Mouse (Mus musculus): ENCODE measurements at regions not wholly inside any gene's neighbourhood (a gene's known extent, or its start where the extent isn't known, plus 50 kb on each side); places are given as distances from the start of the nearest gene placed in this dataset.
A peak's percentile ranks its signal among the peaks of the same experiment; 100 is the strongest.

- no peak for DNase-seq (ENCODE audit: low spot score in 2 of 2)
Measured at GRCm38 (mm10) chr13:14898495-14898894, 268.5 kb downstream of the AW209491 start.

- no peak for DNase-seq (ENCODE audit: low spot score in 2 of 2)
Measured at GRCm38 (mm10) chr13:14930137-14930785, 300.3 kb downstream of the AW209491 start.

GRCm38 (mm10) chr13:14966187-14966726 is 336.3 kb downstream of the AW209491 start:
- DNase-seq (ENCODE audit: low spot score in 2 of 2) = no peak

GRCm38 (mm10) chr13:15002700-15003099 is 372.7 kb downstream of the AW209491 start:
- DNase-seq (ENCODE audit: low spot score in 2 of 2) = no peak

GRCm38 (mm10) chr13:15011638-15012037 is 381.7 kb downstream of the AW209491 start:
- no peak for DNase-seq (ENCODE audit: low spot score in 2 of 2)

GRCm38 (mm10) chr13:15018811-15019745 is 389.1 kb downstream of the AW209491 start:
- DNase-seq (ENCODE audit: low spot score in 2 of 2) = peak; percentile 16 to 27

GRCm38 (mm10) chr13:15026601-15027000 is 396.6 kb downstream of the AW209491 start:
- no peak for DNase-seq (ENCODE audit: low spot score in 2 of 2)

GRCm38 (mm10) chr13:15052667-15053375 is 410.2 kb upstream of the Gli3 start:
- DNase-seq (ENCODE audit: low spot score in 2 of 2) = peak in 1 of 2 experiments; percentile 6

- no peak for DNase-seq (ENCODE audit: low spot score in 2 of 2)
Measured at GRCm38 (mm10) chr13:15054705-15055104, 408.3 kb upstream of the Gli3 start.

- no peak for DNase-seq (ENCODE audit: low spot score in 2 of 2)
Measured at GRCm38 (mm10) chr13:15078635-15079094, 384.4 kb upstream of the Gli3 start.

- no peak for DNase-seq (ENCODE audit: low spot score in 2 of 2)
Measured at GRCm38 (mm10) chr13:15079148-15079547, 383.9 kb upstream of the Gli3 start.

- DNase-seq (ENCODE audit: low spot score in 2 of 2) = no peak
Measured at GRCm38 (mm10) chr13:15082255-15082932, 380.6 kb upstream of the Gli3 start.

- DNase-seq (ENCODE audit: low spot score in 2 of 2) = no peak
Measured at GRCm38 (mm10) chr13:15094836-15095235, 368.2 kb upstream of the Gli3 start.

GRCm38 (mm10) chr13:15107753-15108305 is 355.2 kb upstream of the Gli3 start:
- DNase-seq (ENCODE audit: low spot score in 2 of 2) = no peak

- DNase-seq (ENCODE audit: low spot score in 2 of 2) = peak; percentile 6 to 22
Measured at GRCm38 (mm10) chr13:15113383-15113782, 349.7 kb upstream of the Gli3 start.

- no peak for DNase-seq (ENCODE audit: low spot score in 2 of 2)
Measured at GRCm38 (mm10) chr13:15130249-15130648, 332.8 kb upstream of the Gli3 start.

- no peak for DNase-seq (ENCODE audit: low spot score in 2 of 2)
Measured at GRCm38 (mm10) chr13:15146167-15146566, 316.9 kb upstream of the Gli3 start.

- no peak for DNase-seq (ENCODE audit: low spot score in 2 of 2)
Measured at GRCm38 (mm10) chr13:15180898-15181297, 282.1 kb upstream of the Gli3 start.

- DNase-seq (ENCODE audit: low spot score in 2 of 2) = no peak
Measured at GRCm38 (mm10) chr13:15211635-15212352, 251.2 kb upstream of the Gli3 start.

- DNase-seq (ENCODE audit: low spot score in 2 of 2) = peak in 1 of 2 experiments; percentile 11
Measured at GRCm38 (mm10) chr13:15212353-15212850, 250.6 kb upstream of the Gli3 start.

Measured in layer of hippocampus, postnatal 10 days (tissue).